Mouse (Mus musculus) lung, adult 2 months (tissue): ENCODE data around the gene Cxcl16. TPM values are rescaled to one million over a fixed set of nuclear protein-coding genes. Genes with fewer than 3 reads are reported as not detected.
"Not testable (repeated sequence)": the region's sequence is repeated elsewhere in the genome, so short reads cannot be mapped to it uniquely, and the experiment has no call there.

Experiments
- DNase-seq: peaks from one replicate; pipeline ENCODE4 v3.0.0; 2022
- H3K4me1 ChIP-seq: fragments of 200-500 bp; 2 replicates; pipeline ENCODE4 v1.6.1; 2011; ENCODE audit warnings: low read length; ENCODE audit not compliant: control insufficient read depth, insufficient read depth
- H3K4me3 ChIP-seq: fragments of 200-500 bp; replicated peaks from 2 replicates; pipeline ENCODE3; 2011; ENCODE audit warnings: low read depth, mild to moderate bottlenecking, control low read depth, low read length; ENCODE audit errors: extremely low read depth
- CTCF ChIP-seq: fragments of 200-500 bp; IDR thresholded peaks from 2 replicates; pipeline ENCODE4 v1.5.1; 2011; ENCODE audit warnings: mild to moderate bottlenecking, low read length, control low read depth; ENCODE audit not compliant: insufficient read depth
- POLR2A ChIP-seq: fragments of 200-500 bp; IDR thresholded peaks from 2 replicates; pipeline ENCODE4 v1.6.1; 2011; ENCODE audit warnings: low read depth, mild to moderate bottlenecking, control low read depth, low read length, borderline replicate concordance; ENCODE audit errors: extremely low read depth
- WGBS: fragments of 180-500 bp; shearing (Covaris S2); methylation state at CpG from one replicate; pipeline ENCODE4 v1.1.7; 2018; 5-methylcytosine and 5-hydroxymethylcytosine counted together
- polyA plus RNA-seq: library from polyadenylated mRNA; depleted of rRNA; stranded (reverse); fragments of >200 nt; gene quantifications from 2 replicates; pipeline ENCODE4 v1.2.3, GENCODE M21; 2012

Gene Cxcl16
- polyA plus RNA-seq, 1 experiment, result 74.6 TPM

DNA sequence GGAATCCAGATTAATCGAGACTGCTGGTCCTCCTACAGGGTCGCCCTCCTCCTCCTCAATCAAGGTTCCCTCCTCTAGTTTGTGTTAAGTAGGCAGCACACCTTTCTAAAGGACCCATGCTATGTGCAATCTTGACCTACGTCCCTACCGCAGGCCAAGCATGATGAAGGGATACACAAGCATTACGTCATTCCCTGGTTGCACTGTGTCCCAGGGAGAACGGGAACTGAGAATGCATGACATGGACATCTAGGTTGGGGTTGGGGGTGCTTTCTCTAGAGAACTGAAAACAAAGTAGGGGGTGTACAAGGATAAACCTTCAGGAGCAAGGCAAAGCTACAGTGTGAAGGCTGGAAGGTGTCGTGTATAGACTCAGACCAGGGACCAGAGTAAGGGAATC is 17.9 kb downstream of the Cxcl16 start:
- no peak for DNase-seq
- Histone ChIP-seq H3K4me3 (no peak overlapping the region), H3K4me1 (peaks cover 2% of the 10 kb centered on the region; the same call in 1 of the 2 replicates)
- TF ChIP-seq CTCF (no peak), POLR2A (no peak)
- WGBS, result 79% methylated on average over 7 of the region's 7 CpGs

DNA sequence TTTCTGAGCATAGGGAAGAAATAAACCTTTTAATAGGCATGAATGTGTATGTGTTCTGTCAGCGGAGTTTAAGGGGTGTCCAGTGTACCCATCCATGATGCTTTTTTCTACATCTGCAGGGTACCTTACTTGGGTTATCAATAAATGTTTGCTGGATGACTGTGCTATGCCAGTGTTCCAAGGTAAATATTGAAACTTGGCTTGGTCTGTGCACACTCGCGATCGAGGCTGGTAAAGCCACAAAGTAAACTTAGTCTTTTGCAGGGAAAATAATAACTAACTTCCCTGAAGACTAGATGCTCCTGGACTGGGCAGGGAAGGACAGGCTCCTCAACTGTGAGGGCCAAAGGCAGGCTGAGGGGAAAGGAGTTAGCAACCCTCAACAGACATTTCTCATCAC is 19.1 kb downstream of the Cxcl16 start:
- WGBS, result 74% methylated on average over 4 of the region's 4 CpGs
- no peak for DNase-seq
- TF ChIP-seq CTCF, result no peak
- TF ChIP-seq POLR2A, result no peak

DNA sequence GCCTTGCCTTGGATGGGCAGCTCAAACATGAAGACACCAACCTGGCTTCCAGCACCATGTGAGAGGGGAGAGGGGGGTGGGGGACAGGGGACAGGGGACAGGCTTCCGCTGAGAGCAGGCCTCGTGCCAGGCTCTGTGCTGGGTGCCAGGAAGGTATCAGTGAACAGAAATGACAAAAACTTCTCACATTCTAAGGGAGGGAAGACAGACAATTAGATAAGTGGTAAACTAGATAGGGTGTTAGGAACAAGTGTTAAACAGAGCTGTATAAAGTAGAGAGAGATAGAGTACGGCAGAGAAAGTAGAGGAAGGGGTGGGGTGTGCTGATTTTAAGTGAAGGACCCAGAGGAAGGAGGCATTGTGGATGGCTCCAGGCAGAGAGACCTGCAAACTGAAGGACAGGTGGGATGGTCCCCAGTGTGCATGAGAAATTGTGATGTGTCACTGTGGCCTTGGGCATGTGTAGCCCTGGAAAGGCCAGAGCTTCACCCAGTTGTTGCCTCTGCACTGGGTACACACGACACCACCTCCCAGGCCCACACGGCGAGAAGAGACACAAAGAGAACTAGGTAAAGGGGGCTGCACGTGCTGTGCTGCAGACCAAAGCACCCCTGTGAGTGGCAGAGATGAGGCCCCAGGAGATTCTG is 20.9 kb downstream of the Cxcl16 start:
- no peak for DNase-seq
- 90% methylated on average over 7 of the region's 7 CpGs for WGBS
- Histone ChIP-seq H3K4me1 (no peaks in the 10 kb centered on the region; the same call in 1 of the 2 replicates), H3K4me3 (no peak overlapping the region)
- TF ChIP-seq CTCF (no peak), POLR2A (no peak)

More for the DNA sequence above, 19.1 kb downstream of the Cxcl16 start:
- no peak overlapping the region for H3K4me3 ChIP-seq
- peaks cover 2% of the 10 kb centered on the region; the same call in 1 of the 2 replicates for H3K4me1 ChIP-seq

DNA sequence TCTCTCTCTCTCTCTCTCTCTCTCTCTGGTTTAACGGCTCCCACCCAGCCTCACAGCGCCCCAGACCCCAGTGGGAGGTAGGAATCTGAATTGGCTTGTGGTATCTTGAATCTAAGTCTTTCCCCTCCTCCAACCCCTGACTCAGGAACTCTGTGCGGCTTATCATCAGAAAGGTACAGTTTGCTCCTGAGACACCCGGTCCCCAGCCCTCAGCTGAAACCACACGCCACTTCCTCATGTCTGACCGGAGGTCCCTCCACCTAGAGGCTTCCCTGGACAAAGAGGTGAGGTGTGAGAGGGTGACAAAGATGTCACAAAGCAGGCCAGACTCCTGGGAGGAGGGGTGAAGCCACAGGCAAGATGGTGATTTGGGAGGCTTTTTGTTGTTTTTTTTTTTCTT is 22.4 kb downstream of the Cxcl16 start:
- 82% methylated on average over 6 of the region's 6 CpGs for WGBS
- TF ChIP-seq POLR2A (no peak), CTCF (no peak)
- peaks cover 6% of the 10 kb centered on the region for H3K4me1 ChIP-seq
- DNase-seq, result no peak
- no peak overlapping the region for H3K4me3 ChIP-seq

DNA sequence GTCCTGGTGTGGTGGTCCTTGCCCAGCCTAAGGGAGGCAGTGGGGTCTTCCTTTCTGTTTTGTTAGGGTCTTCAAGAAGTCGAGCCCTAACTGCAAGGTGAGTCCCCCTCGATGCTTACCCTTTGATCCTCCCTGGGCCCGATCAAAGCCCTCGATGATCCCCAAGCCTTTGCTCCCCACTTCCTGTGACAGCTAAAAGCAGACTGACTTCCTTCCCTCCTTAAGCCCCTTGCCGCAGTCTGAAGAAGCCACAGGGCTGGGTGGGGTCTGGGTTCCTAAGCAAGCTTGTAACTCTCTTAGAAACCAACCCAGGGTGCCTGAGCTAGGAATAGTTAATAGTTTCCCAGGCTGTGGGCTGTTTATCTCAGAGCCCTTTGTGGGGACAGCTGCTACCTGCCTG is 24.3 kb downstream of the Cxcl16 start:
- WGBS, result 44% methylated on average over 5 of the region's 5 CpGs
- Histone ChIP-seq H3K4me3 (no peak overlapping the region), H3K4me1 (peaks cover 6% of the 10 kb centered on the region)
- TF ChIP-seq POLR2A, result no peak
- no peak for TF ChIP-seq CTCF
- no peak for DNase-seq

DNA sequence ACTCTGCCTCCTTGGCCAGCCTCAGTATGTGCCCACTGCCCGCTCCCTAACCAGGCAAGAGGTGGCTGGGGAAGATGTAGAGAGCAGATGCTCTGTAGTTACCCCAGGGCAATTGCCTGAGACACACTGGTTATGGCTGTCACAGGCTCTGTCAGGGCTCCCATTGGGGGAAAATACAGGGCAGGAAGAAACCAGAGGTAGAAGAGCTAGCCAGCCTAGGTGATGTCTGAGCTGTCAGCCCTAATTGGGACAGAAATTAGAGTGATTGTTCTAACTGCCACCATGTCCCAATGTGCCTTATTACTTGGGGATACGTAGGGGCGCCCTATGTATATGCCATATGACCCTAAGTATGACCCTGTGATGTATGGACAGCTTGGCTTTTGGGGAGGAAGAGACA is 25.8 kb downstream of the Cxcl16 start:
- DNase-seq, result no peak
- TF ChIP-seq POLR2A (no peak), CTCF (no peak)
- WGBS, result 84% methylated on average over 3 of the region's 3 CpGs
- Histone ChIP-seq H3K4me3 (peak overlapping the region; percentile 1), H3K4me1 (peaks cover 6% of the 10 kb centered on the region)

DNA sequence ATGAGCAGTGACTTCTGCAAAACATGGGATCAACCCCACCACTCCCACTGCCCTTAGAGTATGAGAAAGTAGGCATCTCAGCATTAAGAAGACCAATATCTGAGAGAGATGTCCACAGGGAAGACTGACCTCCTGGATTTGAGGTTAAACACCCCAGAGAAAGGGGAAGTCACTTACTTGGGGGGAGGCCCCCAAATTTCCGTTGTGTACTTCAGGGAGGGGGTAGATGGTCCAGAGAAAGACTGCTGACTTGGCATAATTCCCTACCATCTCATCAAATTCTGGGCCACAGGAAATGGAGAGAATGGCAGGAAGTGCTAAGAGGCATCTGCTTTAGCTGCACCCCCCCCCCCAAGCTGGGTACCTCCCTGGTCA is 26.2 kb downstream of the Cxcl16 start:
- DNase-seq, result no peak
- TF ChIP-seq CTCF (no peak), POLR2A (no peak)
- Histone ChIP-seq H3K4me1 (peaks cover 6% of the 10 kb centered on the region), H3K4me3 (peak overlapping the region; percentile 26)
- 54% methylated on average over 1 of the region's 1 CpGs for WGBS

DNA sequence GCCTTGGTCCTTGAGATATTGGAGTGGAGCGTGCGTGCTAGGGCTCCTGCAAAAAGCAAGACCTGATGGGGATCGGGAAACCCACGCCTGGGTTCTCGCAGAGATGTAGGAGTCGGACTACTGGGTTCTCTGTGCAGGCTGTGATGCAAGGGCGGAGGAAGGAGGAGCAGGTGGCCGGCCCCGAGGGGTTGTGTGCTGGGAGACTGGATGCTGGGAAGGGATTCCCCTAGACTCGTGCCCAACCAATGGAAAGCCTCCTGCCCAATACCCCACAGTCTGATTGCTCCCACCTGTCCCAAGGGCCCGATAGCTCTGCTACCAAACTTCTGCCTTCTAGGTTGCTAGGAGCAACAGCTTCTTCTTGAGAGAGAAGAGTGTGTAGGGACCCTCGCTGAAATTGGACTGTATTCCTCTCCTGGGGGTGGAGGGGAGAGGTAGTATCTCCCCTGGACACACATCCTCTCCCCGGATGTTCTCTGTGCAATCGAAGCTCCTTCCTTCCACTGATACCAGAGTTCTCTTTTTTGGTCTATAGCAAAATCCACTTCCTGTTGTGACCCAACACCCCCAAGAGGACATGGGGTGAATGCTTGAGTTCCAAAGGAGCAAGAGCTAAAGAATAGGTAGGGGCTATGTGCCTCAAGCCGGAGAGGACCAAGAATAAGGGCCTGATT is 26.8 kb downstream of the Cxcl16 start:
- Histone ChIP-seq H3K4me3 (peak overlapping the region; percentile 84), H3K4me1 (peaks cover 6% of the 10 kb centered on the region)
- WGBS, result 7% methylated on average over 15 of the region's 15 CpGs
- no peak for DNase-seq
- TF ChIP-seq POLR2A (no peak), CTCF (no peak)

DNA sequence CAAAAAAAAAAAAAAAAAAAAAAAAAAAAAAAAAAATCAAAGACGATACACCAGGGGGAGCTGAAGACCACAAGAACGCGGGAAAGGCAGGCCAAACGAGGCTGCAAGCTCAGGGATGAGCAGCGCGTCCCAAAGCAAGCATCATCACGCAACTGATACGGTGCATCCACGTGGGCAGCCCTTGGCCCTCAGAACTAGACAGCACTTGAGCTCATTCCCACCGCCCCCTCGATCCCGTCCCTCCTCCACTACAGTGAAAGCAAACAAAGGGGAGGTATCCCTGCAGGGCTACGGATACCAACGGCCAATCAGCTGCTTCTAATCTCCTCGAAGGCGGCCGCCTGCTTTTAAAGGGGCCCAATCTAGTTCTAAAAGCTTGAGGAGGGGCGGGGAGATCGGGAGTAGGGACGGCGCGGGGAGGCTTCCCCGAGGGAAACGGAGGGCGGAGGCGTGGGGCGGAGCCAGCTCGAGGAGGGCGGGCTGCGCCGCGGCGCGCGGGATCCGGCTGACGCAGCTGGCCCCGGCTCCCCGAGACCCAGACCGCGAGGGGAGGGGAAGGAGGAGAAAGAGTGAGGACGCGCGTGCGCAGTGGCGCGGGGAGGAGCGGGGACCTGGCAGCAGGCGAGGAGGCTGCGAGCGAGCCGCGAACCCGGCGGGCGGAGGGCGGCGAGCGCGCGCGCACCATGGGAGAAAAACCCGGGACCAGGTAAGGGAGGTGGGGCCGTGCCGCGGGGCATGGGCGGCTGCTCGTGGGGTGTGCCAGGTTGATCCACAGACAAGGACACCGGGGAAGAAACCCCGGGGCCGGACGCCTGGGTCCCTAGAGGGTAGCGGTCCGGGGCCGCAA is 27.5 kb downstream of the Cxcl16 start, which contains the start of gene Arrb2:
Gene Arrb2 (plus strand): TSS at position 588 of the 847 bp plus-strand sequence.
- Histone ChIP-seq H3K4me3 (peak within 1 kb of the TSS; percentile 84), H3K4me1 (peaks cover 6% of the 10 kb centered on the region)
- DNase-seq, result peak; percentile 97
- peak; percentile 76 for TF ChIP-seq CTCF
- peak; percentile 75; the same call in 1 of the 2 replicates for TF ChIP-seq POLR2A
- under 1% methylated on average over 68 of the region's 75 CpGs for WGBS

DNA sequence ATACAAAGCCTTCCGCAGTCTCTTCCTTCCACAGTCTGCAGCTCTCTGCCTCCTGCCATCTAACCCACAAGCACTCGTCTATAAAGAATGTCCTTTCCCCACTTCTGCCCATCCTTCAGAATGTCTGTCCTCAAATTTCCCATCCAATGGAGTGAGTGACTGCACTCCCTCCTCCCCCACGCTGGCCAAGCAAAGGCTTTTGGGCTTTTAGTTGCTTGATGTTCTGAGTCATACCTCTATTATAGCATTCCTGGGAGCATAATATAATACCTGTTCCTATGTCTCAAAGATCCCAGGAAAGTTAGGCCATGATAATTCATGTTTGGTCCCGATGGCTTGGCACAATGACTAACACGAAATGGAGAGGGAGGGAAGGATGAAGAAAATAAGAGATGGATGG is 28.2 kb downstream of the Cxcl16 start:
- Histone ChIP-seq H3K4me3 (no peak overlapping the region), H3K4me1 (peaks cover 6% of the 10 kb centered on the region)
- 33% methylated on average over 5 of the region's 5 CpGs for WGBS
- DNase-seq, result no peak
- no peak for TF ChIP-seq POLR2A
- no peak for TF ChIP-seq CTCF

DNA sequence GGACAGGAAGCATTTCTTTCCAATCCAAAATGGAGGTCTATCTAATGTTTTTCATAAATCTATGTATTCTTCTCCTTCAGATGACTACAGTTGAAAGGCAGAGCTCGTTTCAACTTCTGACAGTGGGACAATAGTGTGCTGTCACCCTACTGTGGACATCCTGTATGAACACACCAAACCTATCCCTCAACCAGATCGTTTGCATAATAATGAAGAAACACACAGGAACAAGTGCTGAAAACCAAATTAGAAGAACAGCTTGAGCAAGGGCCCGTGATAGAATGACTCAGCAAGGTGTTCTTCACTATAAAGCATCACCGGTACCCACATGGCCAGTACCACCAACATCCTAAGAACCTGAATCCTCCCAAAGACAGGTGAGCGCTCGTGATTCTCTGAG is 33.2 kb downstream of the Cxcl16 start:
- DNase-seq, H3K4me1 ChIP-seq, H3K4me3 ChIP-seq: not testable (repeated sequence)
- 71% methylated on average over 6 of the region's 6 CpGs for whole genome bisulfite sequencing
